Mouse (Mus musculus) forebrain, embryonic 14.5 days (tissue): ENCODE data around the gene Vsig4. TPM values are rescaled to one million over a fixed set of nuclear protein-coding genes. Genes with fewer than 3 reads are reported as not detected.
"Not testable (repeated sequence)": the region's sequence is repeated elsewhere in the genome, so short reads cannot be mapped to it uniquely, and the experiment has no call there.

ENCODE experiments used
- ATAC-seq: fragments of 200-750 bp; cut with Nextera tagmentation; 2 replicates; pipeline ENCODE4 v1.8.0; 2017; ENCODE audit warnings: mild to moderate bottlenecking, moderate library complexity
- DNase-seq: peaks from one replicate; pipeline ENCODE4 v3.0.0-alpha.2; 2015; ENCODE audit warnings: low spot score
- H3K27ac ChIP-seq: fragments of 300-500 bp; sonication (generic); 2 replicates; pipeline ENCODE4 v1.5.1; 2014; ENCODE audit warnings: low read depth, mild to moderate bottlenecking, control low read depth, low read length, moderate library complexity
- H3K27me3 ChIP-seq: fragments of 300-500 bp; sonication (generic); replicated peaks from 2 replicates; pipeline ENCODE4 v1.6.1; 2014; ENCODE audit warnings: low read length, control low read depth, mixed read lengths; ENCODE audit not compliant: control insufficient read depth, insufficient read depth
- H3K36me3 ChIP-seq: fragments of 300-500 bp; sonication (generic); 2 replicates; pipeline ENCODE4 v1.6.1; 2014; ENCODE audit warnings: low read length, control low read depth; ENCODE audit not compliant: control insufficient read depth, insufficient read depth
- H3K4me1 ChIP-seq: fragments of 300-500 bp; sonication (generic); 2 replicates; pipeline ENCODE4 v1.6.1; 2014; ENCODE audit warnings: antibody characterized with exemption, low read length, control low read depth; ENCODE audit not compliant: control insufficient read depth, insufficient read depth
- H3K4me2 ChIP-seq: fragments of 300-500 bp; sonication (generic); 2 replicates; pipeline ENCODE4 v1.6.1; 2014; ENCODE audit warnings: mild to moderate bottlenecking, control low read depth, low read length
- H3K4me3 ChIP-seq: fragments of 300-500 bp; sonication (generic); 2 replicates; pipeline ENCODE4 v1.5.1; 2014; ENCODE audit warnings: low read depth, low read length, control low read depth
- H3K9ac ChIP-seq: fragments of 300-500 bp; sonication (generic); 2 replicates; pipeline ENCODE4 v1.6.1; 2014; ENCODE audit warnings: mild to moderate bottlenecking, low read length, control low read depth, moderate library complexity
- H3K9me3 ChIP-seq: fragments of 300-500 bp; sonication (generic); replicated peaks from 2 replicates; pipeline ENCODE4 v1.6.1; 2016; ENCODE audit warnings: low read length, control low read depth, mixed read lengths; ENCODE audit not compliant: control insufficient read depth
- WGBS: fragments of 180-500 bp; shearing (Covaris S2); extraction: QIAGEN DNeasy Blood & Tissue Kit; methylation state at CpG from one replicate; pipeline ENCODE4 v1.1.7; 2014; 5-methylcytosine and 5-hydroxymethylcytosine counted together
- microRNA counts: library from miRNA; unstranded; fragments of <30 nt; microRNA quantifications from one replicate; lab custom pipeline; 2016
- microRNA-seq: library from miRNA; unstranded; fragments of <30 nt; microRNA quantifications from one replicate; pipeline ENCODE4, GENCODE M21; 2016
- polyA plus RNA-seq: library from polyadenylated mRNA; unstranded; fragments of >200 nt; fragmentation: Nextera tagmentation; extraction: Ambion mirVana; gene quantifications from 2 replicates; pipeline ENCODE4 v1.2.1, GENCODE M21; 2014

The Vsig4 gene
- polyA plus RNA-seq, 1 experiment from 2014 or later, result not detected

- ATAC-seq (no peak), DNase-seq (no peak)
- H3K4me3 ChIP-seq, result no peak overlapping the region
- H3K9ac ChIP-seq, result no peak overlapping the region
- no peaks in the 10 kb centered on the region for H3K4me1 ChIP-seq
- H3K36me3 ChIP-seq, result no peaks in the 10 kb centered on the region
- WGBS, result 58% methylated on average over 1 of the region's 1 CpGs
- no peaks in the 10 kb centered on the region for H3K9me3 ChIP-seq
- H3K27ac ChIP-seq, result no peak overlapping the region
- no peak overlapping the region for H3K4me2 ChIP-seq
- H3K27me3 ChIP-seq, result no peaks in the 10 kb centered on the region
Observed at GRCm38 (mm10) chrX:96218088-96218487, 75.2 kb downstream of the Vsig4 start.

DNA sequence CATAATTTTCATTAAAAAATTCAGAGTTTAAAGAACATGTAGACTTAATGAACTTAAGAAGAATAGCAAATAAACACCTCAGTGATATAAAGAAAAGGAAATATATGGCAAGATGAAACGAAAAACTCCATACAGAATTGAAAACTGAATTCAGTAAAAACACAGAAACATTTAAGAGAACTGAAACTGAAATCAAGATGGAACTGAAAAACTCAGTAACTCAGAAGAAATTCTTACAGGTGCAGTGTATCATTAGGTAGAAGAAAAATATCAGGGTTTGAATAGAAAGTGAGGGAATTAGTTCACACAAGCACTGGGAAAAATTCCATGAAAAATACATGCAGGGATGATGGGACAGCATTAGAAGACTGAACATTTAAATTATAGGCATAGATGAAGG is 86.4 kb downstream of the Vsig4 start:
- no peaks in the 10 kb centered on the region for H3K27me3 ChIP-seq
- no peaks in the 10 kb centered on the region for H3K4me1 ChIP-seq
- WGBS, result 47% methylated on average over 1 of the region's 1 CpGs
- H3K27ac ChIP-seq, result no peak overlapping the region
- H3K4me3 ChIP-seq, result no peak overlapping the region
- H3K36me3 ChIP-seq, result no peaks in the 10 kb centered on the region
- DNase-seq, result no peak
- no peaks in the 10 kb centered on the region for H3K9me3 ChIP-seq
- no peak for ATAC-seq
- no peak overlapping the region for H3K4me2 ChIP-seq
- H3K9ac ChIP-seq, result no peak overlapping the region

DNA sequence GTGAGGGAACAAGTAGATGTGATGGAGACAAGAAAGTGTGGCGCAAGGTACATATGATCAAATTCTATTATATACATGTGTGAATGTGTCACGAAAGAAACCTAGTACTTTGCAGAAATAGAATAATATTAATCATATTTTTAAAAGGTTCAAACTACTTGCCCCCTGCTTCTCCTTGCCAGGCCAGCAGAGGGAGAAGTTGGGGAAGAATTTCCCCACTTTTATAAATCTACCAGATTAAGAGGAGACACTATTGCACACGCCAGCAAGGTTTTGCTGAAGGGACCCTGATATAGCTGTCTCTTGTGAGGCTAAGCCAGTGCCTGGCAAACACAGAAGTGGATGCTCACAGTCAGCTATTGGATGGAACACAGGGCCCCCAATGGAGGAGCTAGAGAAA is 88.1 kb downstream of the Vsig4 start:
- not testable (repeated sequence) for H3K27ac ChIP-seq, DNase-seq, H3K4me2 ChIP-seq, H3K9me3 ChIP-seq, H3K4me3 ChIP-seq, H3K9ac ChIP-seq, ATAC-seq, H3K27me3 ChIP-seq, H3K36me3 ChIP-seq, H3K4me1 ChIP-seq
- WGBS, result 83% methylated on average over 3 of the region's 3 CpGs

MicroRNAs encoded within 50 kb of the gene (microRNA counts, 519-probe panel; counts per million panel counts)
- microRNA mmu-miR-223 (lab: Ali Mortazavi, UCI), result 2,757 counts per million, percentile 19 among the panel's probes with 10 or more counts

Small RNAs within 50 kb of the gene (microRNA-seq; reads per million reads assigned to microRNA genes)
- 90.5 reads per million, percentile 56 among the genes with 10 or more reads in this experiment for gene Mir223

Other genes with a start within 250 kb of the Vsig4 start
- gene Msn, start 197.4 kb downstream of the Vsig4 start, polyA plus RNA-seq, result 39.5 and 45.1 TPM in 2 replicates
- 3.0 and 3.5 TPM in 2 replicates for gene Heph, start 161.9 kb upstream of the Vsig4 start, polyA plus RNA-seq
- not detected in 2 replicates for gene Hsf3, start 162.9 kb upstream of the Vsig4 start, polyA plus RNA-seq